Mouse (Mus musculus) urinary bladder, postnatal 36 days (tissue): ENCODE measurements around the gene Vamp9.

ENCODE experiments used
- DNase-seq, 2 experiments: peaks; one replicate each; pipeline ENCODE4 v3.0.0; 2022; ENCODE audit warnings: low spot score in 2 of 2, mixed read lengths in 1 of 2

Vamp9 gene

GRCm38 (mm10) chr5:99906181-99906956 is at the start of gene Vamp9:
Vamp9 (plus strand) TSS chr5:99906254.
- peak; percentile 94 for DNase-seq

GRCm38 (mm10) chr5:99857106-99857637 is 48.9 kb upstream of the Vamp9 start:
- no peak for DNase-seq

- DNase-seq = no peak
These were observed 46.2 kb upstream of the Vamp9 start for GRCm38 (mm10) chr5:99859637-99860433.

- DNase-seq = no peak
These were observed 44.2 kb upstream of the Vamp9 start for GRCm38 (mm10) chr5:99861816-99862215.

GRCm38 (mm10) chr5:99863656-99864380 is 42.2 kb upstream of the Vamp9 start:
- no peak for DNase-seq

GRCm38 (mm10) chr5:99865779-99866178 is 40.3 kb upstream of the Vamp9 start:
- DNase-seq = no peak

GRCm38 (mm10) chr5:99868286-99868685 is 37.8 kb upstream of the Vamp9 start:
- DNase-seq = no peak

- DNase-seq = no peak
These were observed 37.1 kb upstream of the Vamp9 start for GRCm38 (mm10) chr5:99868923-99869322.

GRCm38 (mm10) chr5:99877565-99877964 is 28.5 kb upstream of the Vamp9 start:
- DNase-seq = no peak

- DNase-seq = no peak
These were observed 23.6 kb upstream of the Vamp9 start for GRCm38 (mm10) chr5:99882441-99882840.

- DNase-seq = no peak
These were observed 22.0 kb upstream of the Vamp9 start for GRCm38 (mm10) chr5:99884035-99884434.

GRCm38 (mm10) chr5:99887133-99887532 is 18.9 kb upstream of the Vamp9 start:
- no peak for DNase-seq

- DNase-seq = peak in 1 of 2 experiments; percentile 14
These were observed 14.3 kb upstream of the Vamp9 start for GRCm38 (mm10) chr5:99891516-99892441.

- peak; percentile 10 to 22 for DNase-seq
These were observed 6.0 kb upstream of the Vamp9 start for GRCm38 (mm10) chr5:99900041-99900440.

- no peak for DNase-seq
These were observed 323 bp upstream of the Vamp9 start for GRCm38 (mm10) chr5:99905731-99906130.

- no peak for DNase-seq
These were observed 9.4 kb downstream of the Vamp9 start for GRCm38 (mm10) chr5:99915494-99915893.

GRCm38 (mm10) chr5:99922033-99922432 is 16.0 kb downstream of the Vamp9 start:
- DNase-seq = no peak

GRCm38 (mm10) chr5:99927951-99928350 is 21.9 kb downstream of the Vamp9 start:
- peak; percentile 33 to 37 for DNase-seq

- no peak for DNase-seq
These were observed 25.9 kb downstream of the Vamp9 start for GRCm38 (mm10) chr5:99931910-99932309.

- no peak for DNase-seq
These were observed 33.4 kb downstream of the Vamp9 start for GRCm38 (mm10) chr5:99939440-99939839.

GRCm38 (mm10) chr5:99941273-99941672 is 35.2 kb downstream of the Vamp9 start:
- no peak for DNase-seq
